Mouse (Mus musculus) megakaryocyte, adult 5-6 weeks (primary cell): ENCODE data around the gene Magee1. TPM values are rescaled to one million over a fixed set of nuclear protein-coding genes. Genes with fewer than 3 reads are reported as not detected.
"Not testable (repeated sequence)": the region's sequence is repeated elsewhere in the genome, so short reads cannot be mapped to it uniquely, and the experiment has no call there.

Experiments
- ATAC-seq: 2 replicates; pipeline ENCODE4 v1.8.0; 2016; ENCODE audit warnings: mild to moderate bottlenecking, inconsistent platforms; ENCODE audit not compliant: poor library complexity, severe bottlenecking
- total RNA-seq, 2 experiments: library from RNA; stranded (forward) in 1 of 2; stranded (reverse) in 1 of 2; fragments of 153-499, 151-499 nt in 1 of 2; fragments of 221-1000, 200-1000 nt in 1 of 2; gene quantifications; 2 replicates each; pipeline versions ENCODE4 v1.2.3 to v1.2.4; 2015 to 2017

The Magee1 gene
- total RNA-seq (2015) (1.3 and 1.4 TPM in 2 replicates), total RNA-seq (2017) (0.95 and 2.4 TPM in 2 replicates)

DNA sequence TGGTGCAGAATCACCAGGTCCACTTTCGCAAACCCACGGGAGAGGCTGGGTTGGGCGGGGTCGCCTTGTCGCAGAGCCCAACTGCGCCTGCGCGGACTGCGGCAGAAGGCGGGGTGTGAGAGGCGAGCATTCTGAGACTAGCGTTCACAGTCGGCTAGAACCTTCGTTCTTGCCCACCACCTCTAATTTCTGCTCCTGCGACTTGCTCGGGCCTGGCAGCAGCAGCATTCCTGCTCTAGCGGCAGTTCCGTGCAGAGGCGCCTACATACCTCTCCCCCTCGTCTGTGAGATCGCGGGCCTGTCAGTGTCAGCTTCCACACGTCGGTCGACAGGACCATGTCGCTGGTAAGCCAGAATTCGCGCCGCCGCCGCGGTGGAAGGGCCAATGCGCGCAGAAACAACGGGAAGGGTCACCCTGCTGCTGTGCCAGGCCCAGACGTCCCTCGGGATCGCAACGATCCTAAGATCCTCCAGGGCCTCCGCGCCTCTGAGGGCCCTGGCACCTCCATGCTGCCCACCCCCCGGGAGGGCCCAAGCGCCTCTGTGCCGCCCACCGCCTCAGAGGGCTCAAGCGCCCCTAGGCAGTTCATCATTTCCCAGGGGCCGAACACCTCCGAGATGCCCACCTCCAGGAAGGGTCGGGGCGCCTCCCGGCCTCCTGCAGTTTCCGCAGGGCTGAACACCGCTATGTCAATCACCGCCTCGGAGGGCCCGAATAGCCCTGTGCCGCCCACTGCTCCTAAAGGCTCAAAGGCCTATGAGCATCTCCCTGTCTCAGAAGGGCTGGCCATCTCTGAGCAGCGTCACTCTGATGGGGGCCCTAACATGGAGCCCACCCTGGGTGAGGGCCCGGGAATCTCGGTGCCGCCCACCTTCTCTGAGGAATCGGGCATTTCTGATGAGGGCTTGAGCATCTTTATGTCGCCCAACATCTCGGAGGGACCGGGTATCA is at the start of gene Magee1:
Gene Magee1 (plus strand): TSS at position 104 of the 952 bp plus-strand sequence.
- ATAC-seq, result peak; percentile 78

DNA sequence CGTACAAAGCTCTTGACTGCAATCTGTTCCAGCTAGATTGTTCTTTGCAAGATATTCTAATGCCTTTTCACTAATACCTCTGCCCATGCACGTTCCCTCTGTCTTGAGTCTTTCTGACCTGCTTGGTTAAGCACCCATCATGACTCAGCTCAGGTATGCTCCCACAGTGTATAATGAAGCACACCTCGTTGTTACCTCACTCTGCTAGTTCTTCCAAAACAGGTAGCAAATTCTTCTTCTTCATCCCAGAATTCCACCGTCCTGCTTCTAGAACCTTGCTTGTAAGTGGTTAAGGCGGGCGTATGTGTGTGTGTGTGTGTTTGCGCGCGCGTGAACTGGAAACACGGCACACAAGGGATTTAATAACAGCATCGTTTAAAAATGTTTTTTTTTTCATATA is 41.0 kb upstream of the Magee1 start:
- ATAC-seq, result peak; percentile 16; the same call in 1 of the 2 replicates

DNA sequence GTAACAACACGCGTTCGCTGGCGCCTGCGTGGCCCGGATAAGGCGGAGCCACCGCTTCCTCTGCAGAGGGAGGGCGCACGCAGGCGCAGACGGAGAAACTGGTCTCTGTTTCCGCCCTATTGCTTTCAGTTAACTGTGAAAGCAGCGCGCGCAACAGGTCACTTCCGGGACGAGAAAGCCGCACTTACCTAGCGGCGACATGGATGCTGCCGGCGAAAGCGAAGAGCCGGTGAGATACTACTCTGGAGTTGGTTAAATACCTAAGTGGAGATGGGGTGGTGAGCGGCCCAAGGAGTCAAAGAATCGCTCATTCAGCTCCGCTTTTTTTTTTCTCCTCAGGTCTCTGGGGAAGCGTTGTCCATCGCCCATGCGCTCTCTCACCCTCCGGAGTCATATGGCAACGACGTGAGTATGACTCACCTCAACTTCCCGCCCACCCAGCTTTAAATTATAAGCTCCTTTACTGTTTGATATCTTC is 40.5 kb upstream of the Magee1 start, which contains the start of gene Pbdc1:
Gene Pbdc1 (plus strand): TSS at position 142 of the 478 bp plus-strand sequence.
- peak; percentile 99 for ATAC-seq

DNA sequence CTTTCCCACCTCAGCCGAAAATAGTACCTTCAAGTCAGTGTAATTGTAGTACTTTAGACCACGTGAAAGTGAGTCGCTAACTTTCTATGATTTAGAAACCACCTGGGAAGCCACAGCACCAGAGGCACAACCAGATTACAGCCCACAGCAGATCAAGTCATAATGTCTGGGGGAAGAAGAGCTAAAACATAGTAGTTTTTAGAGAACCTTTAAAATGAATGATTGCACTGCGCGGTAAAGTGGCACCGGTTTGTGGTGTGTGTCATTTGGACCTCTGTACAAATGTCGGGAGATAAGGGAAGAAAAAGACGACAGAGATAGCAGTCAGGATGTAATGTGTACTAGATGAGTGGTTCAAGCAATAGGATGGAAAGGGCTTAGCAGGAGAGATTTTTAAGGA is 40.1 kb upstream of the Magee1 start:
- ATAC-seq, result peak; percentile 9

DNA sequence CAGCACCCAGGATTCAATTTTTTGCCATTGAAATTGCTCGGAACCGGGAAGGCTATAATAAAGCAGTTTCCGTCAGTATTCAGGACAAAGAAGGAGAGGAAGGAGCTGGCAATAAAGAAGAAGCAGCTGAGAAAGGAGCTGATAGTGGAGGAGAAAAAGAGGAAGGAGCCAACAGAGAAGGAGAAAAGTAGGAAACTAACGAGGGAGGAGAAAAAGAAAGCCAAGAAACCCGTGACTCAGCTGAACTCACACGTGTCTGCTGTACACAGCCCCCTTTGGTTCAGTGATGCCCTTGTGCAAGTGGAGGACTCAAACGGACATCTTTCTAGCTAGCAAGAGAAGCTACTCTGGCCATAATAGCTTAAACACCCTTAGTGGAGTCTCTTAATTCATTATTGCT is 37.2 kb upstream of the Magee1 start:
- not testable (repeated sequence) for ATAC-seq

DNA sequence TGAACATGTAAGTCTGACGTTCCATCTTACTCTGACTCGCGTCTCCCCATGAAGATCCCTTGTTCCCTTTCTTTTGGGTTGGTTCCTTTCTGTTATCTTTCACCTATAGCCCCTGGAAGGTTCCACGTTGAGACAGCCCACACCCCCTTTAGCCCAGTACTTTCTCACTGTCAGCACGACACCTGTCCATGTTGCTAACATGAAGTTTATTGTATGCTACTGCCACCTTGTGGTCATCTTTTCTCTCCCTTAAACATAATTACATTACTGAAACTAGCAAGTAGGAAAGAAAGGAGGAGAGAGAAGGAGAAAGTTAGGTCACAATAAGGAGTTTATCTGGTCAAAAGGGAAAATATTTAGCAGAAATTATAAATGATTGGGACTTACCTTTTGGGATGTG is 16.0 kb upstream of the Magee1 start:
- peak; percentile 78 for ATAC-seq

DNA sequence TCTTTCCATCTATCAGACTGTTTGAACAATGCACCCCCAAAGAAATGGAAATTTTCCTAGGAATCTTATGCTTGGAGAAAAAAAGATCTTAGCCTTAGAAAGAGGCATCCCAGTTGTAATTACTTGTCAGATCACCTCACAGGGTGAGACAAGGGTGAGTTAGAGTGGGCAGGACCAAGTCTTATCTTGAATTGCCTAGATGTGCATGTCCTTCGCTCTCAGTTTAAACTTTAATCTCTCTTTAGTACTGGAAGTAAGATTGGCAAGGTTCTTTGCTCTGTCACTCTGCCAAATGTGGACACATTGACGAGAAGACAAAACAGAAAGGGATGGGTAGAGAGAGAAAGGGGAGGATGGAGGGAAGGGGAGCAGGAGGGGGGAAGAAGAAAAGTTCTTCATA is 5.2 kb upstream of the Magee1 start:
- no peak for ATAC-seq

DNA sequence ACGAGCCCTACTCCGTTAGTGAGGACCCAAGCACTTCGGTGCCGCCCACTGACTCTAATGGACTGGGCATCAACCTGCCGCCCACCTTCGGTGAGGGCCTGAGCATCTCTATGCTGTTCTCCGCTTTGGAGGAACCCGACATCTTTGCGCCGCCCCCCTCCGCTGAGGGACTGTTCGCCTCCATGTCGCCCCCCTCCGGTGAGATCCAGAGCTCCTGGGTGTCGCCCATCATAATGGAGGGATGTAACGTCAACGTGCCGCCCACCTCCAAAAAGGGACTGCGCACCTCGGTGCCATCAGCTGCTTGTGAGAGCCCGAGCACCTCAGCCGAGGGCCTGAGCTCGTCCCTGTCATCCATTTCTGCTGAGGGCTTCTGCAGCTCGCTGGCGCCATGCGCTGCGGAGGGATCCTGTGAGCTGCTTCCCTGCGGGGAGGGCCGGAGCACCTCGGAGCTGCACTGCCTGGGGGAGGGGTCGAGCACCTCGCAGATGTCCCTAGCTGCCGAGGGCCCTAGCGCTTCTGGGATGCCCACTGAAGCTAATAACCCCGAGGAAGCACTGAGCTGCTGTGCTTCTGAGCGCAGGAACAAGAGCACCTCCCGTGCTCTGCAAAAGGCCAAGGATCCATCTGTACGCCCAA is 1.2 kb downstream of the Magee1 start:
- peak; percentile 87 for ATAC-seq

DNA sequence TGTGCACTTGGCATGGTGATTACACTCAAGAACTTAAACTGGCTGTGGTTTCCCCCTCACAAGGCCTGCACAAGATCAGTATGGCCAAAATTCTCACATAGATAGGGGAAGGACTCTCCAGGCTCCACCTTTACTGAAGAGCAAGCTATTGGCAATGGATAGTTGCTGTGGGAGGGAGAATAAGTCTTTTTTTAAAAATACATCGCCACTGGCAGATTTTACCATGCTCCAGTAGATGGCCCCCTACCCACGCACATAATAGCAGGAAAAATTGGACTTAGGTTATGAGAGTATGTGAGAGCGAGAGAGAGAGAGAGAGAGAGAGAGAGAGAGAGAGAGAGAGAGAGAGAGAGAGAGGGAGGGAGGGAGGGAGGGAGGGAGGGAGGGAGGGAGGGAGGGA is 4.7 kb downstream of the Magee1 start:
- ATAC-seq, result no peak

DNA sequence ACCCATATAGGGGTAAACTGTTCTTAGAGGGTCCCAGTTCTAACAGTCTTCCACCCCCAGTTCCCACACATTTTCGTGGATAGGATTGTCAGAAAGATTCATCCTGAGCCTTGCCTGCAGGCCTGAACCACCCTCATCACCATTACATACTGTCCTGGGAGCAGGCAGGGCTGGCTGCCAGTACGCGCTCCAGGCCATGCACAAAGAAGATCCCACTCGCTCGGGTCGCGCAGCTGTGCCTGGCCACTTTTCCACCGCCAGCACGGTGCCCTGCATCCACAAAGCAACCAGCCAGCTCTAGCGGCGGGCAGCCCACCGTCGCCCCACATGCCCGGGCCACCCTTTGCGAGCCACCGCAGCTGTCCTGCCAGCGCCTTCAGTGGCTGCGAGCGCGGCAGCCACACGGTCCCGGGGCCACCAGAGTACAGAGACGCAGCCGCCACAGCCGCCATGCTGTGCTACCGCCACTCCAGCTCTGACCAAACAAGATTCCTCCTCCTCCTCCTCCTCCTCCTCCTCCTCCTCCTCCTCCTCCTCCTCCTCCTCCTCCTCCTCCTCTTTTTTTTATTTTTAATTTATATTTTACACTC is 31.8 kb downstream of the Magee1 start:
- ATAC-seq, result no peak

DNA sequence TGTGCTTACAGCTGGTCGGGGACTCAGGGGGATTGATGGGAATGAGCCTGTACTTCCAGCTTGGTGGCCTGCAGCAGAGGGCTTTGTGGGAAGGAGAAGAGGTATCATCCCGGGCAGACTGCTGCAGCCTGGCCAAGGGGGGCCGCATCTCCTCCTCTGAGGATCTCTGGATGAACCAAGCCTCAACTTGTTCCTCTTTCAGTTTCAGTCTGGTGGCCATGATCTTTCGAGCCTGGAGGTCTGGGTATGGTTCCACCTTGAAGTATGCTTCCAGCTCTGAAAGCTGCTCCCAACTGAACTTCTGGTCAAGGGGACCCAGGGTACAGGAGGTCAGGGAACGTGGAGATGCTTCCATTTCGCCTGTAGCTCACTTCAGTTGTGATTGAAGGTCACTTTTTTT is 44.8 kb downstream of the Magee1 start:
- ATAC-seq, result peak; percentile 56; the same call in 1 of the 2 replicates

DNA sequence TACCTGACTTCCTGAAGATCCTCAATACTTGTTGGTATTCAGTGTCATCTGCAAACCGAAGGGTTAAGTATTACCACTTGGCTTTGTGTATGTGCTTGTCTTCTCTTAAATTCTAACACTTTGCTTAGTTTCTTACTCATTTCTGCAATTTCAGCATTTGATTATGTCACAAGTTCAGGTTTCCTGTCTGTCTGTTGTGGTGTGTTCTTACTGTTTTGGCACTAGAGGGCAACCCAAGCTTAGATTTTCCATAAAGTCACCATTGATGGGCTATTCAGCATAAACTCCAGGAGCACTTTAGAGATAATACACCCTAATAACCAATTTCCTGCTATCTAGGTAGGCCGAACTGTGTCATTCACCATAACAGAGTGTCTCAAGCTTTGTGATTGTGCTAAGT is 47.0 kb downstream of the Magee1 start:
- ATAC-seq, result no peak

Other genes with a start within 250 kb of the Magee1 start
- 25.5 and 28.2 TPM in 2 replicates for gene Pbdc1, start 40.6 kb upstream of the Magee1 start, total RNA-seq (2015)
- 29.4 and 34.5 TPM in 2 replicates for gene Pbdc1, start 40.6 kb upstream of the Magee1 start, total RNA-seq (2017)